Mouse (Mus musculus) heart, adult 2 months (tissue): ENCODE results near the gene Srek1ip1. TPM values are rescaled to one million over a fixed set of nuclear protein-coding genes. Genes with fewer than 3 reads are reported as not detected.

Source experiments
- DNase-seq, 2 experiments: peaks; one replicate each; pipeline ENCODE4 v3.0.0; 2021
- H3K27ac ChIP-seq: fragments of 200-600 bp; 2 replicates; pipeline ENCODE4 v1.8.1; 2022
- H3K27me3 ChIP-seq: fragments of 200-500 bp; 2 replicates; pipeline ENCODE4 v1.6.1; 2012; ENCODE audit warnings: mild to moderate bottlenecking, low read length, inconsistent platforms, mixed read lengths; ENCODE audit not compliant: control insufficient read depth, insufficient read depth
- H3K36me3 ChIP-seq: fragments of 200-500 bp; 2 replicates; pipeline ENCODE4 v1.6.1; 2012; ENCODE audit warnings: low read length, inconsistent platforms; ENCODE audit not compliant: control insufficient read depth, insufficient read depth
- H3K4me1 ChIP-seq: fragments of 200-500 bp; 2 replicates; pipeline ENCODE4 v1.6.1; 2011; ENCODE audit warnings: low read length; ENCODE audit not compliant: control insufficient read depth, insufficient read depth
- H3K4me3 ChIP-seq: fragments of 200-600 bp; 2 replicates; pipeline ENCODE4 v1.8.1; 2022
- H3K79me2 ChIP-seq: fragments of 200-500 bp; replicated peaks from 2 replicates; pipeline ENCODE4 v1.6.1; 2012; ENCODE audit warnings: mild to moderate bottlenecking, inconsistent platforms, low read length, moderate library complexity, mixed read lengths; ENCODE audit not compliant: control insufficient read depth, insufficient read depth
- H3K9ac ChIP-seq: fragments of 200-500 bp; 2 replicates; pipeline ENCODE4 v1.6.1; 2012; ENCODE audit warnings: low read depth, mild to moderate bottlenecking, control low read depth, inconsistent platforms, low read length, mixed read lengths
- CTCF ChIP-seq: fragments of 200-600 bp; IDR thresholded peaks from 2 replicates; pipeline ENCODE4 v1.8.1; 2022; ENCODE audit warnings: antibody characterized with exemption, mild to moderate bottlenecking, moderate library complexity
- EP300 ChIP-seq: fragments of 200-500 bp; IDR thresholded peaks from 2 replicates; pipeline ENCODE4 v1.6.1; 2011; ENCODE audit warnings: low read depth, low read length, control low read depth; ENCODE audit not compliant: insufficient read depth
- POLR2A ChIP-seq: fragments of 200-500 bp; IDR thresholded peaks from 2 replicates; pipeline ENCODE4 v1.6.1; 2011; ENCODE audit warnings: mild to moderate bottlenecking, low read depth, low read length, control low read depth; ENCODE audit not compliant: insufficient read depth
- WGBS: fragments of 180-500 bp; shearing (Covaris S2); methylation state at CpG from one replicate; pipeline ENCODE4 v1.1.7; 2018; 5-methylcytosine and 5-hydroxymethylcytosine counted together
- intact Hi-C: fragments of 180-260 bp; cut with DNase I; formaldehyde crosslinking; loops from one replicate; pipeline ENCODE4 v1.15.1; 2025
- polyA plus RNA-seq: library from polyadenylated mRNA; depleted of rRNA; stranded (reverse); fragments of >200 nt; gene quantifications from 2 replicates; pipeline ENCODE4 v1.2.3, GENCODE M21; 2012
- total RNA-seq, 2 experiments: library from RNA; stranded (reverse); gene quantifications; 2 replicates each; pipeline ENCODE4 v1.2.3; 2021

Gene Srek1ip1
- total and polyA plus RNA-seq, 3 experiments: 11.3 to 22.3 (median 21.0) TPM

DNA sequence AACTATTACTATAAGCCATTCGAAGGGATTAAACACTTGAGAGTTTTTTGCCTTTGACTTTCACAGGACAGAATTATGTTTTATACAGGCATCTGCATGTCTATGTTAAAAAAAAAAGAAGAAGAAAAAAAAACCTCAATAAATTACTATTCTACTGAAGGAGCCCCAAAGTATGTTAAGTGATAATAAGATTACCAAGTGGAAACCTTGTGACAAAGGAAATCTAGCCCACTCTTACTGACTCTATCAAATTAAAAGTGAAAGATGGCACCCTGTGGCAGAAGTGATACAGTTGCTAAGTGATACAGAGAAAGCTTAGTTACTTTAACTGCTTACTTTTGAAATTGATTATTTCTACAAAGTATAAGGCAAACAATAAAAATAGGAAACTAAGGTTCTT is 29.6 kb downstream of the Srek1ip1 start:
- peaks cover 1% of the 10 kb centered on the region; the same call in 1 of the 2 replicates for H3K79me2 ChIP-seq
- intact Hi-C loops: no loop called here
- H3K4me3 ChIP-seq: no peak overlapping the region
- no peaks in the 10 kb centered on the region for H3K27me3 ChIP-seq
- H3K9ac ChIP-seq: no peak overlapping the region
- TF ChIP-seq EP300 (no peak), CTCF (no peak), POLR2A (no peak)
- no peak overlapping the region for H3K27ac ChIP-seq
- no peak for DNase-seq
- 93% methylated on average over 1 of the region's 1 CpGs for WGBS
- H3K36me3 ChIP-seq: no peaks in the 10 kb centered on the region; the same call in 1 of the 2 replicates
- peaks cover 1% of the 10 kb centered on the region for H3K4me1 ChIP-seq

DNA sequence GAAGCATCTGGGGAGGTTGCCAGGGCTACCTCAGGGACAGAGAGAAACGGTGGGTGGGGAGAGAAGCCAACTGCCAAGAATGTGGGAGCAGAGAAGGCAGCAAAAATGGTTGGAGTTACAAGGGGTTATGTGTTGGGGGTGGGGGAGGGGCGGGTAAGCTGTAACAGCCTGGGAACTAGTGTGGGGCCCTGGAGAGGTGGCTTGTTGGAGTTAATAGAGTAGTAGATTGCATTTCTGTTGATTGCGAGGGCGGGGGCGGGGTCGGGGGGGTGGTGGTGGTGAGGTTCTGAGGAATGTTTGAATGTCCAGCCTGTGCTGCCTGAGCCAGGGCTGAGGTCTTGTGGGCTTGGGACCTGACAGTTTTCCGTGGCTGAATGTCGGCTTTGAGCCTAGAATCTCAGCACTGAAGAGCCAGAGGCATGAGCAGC is 30.1 kb downstream of the Srek1ip1 start:
- no peak overlapping the region for H3K27ac ChIP-seq
- no peak overlapping the region for H3K9ac ChIP-seq

GRCm38 (mm10) chr13:104825470-104825869 is 33.2 kb downstream of the Srek1ip1 start:
- H3K36me3 ChIP-seq: no peaks in the 10 kb centered on the region
- TF ChIP-seq POLR2A: no peak
- TF ChIP-seq CTCF: no peak
- TF ChIP-seq EP300: no peak
- 60% methylated on average over 2 of the region's 2 CpGs for WGBS
- H3K4me1 ChIP-seq: peaks cover 1% of the 10 kb centered on the region
- DNase-seq: no peak
- H3K79me2 ChIP-seq: no peaks in the 10 kb centered on the region
- H3K4me3 ChIP-seq: no peak overlapping the region
- intact Hi-C loops: no loop called here
- no peaks in the 10 kb centered on the region for H3K27me3 ChIP-seq
- no peak overlapping the region for H3K27ac ChIP-seq
- no peak overlapping the region for H3K9ac ChIP-seq

More for the DNA sequence above, 30.1 kb downstream of the Srek1ip1 start:
- TF ChIP-seq EP300 (no peak), POLR2A (no peak), CTCF (no peak)
- DNase-seq: no peak
- no peaks in the 10 kb centered on the region; the same call in 1 of the 2 replicates for H3K36me3 ChIP-seq
- H3K4me3 ChIP-seq: no peak overlapping the region
- peaks cover 1% of the 10 kb centered on the region for H3K4me1 ChIP-seq
- WGBS: 27% methylated on average over 8 of the region's 8 CpGs
- intact Hi-C loops: no loop called here
- H3K27me3 ChIP-seq: no peaks in the 10 kb centered on the region
- peaks cover 1% of the 10 kb centered on the region; the same call in 1 of the 2 replicates for H3K79me2 ChIP-seq

GRCm38 (mm10) chr13:104832811-104833210 is 40.5 kb downstream of the Srek1ip1 start:
- intact Hi-C loops: no loop called here
- Histone ChIP-seq H3K4me1 (no peaks in the 10 kb centered on the region), H3K79me2 (no peaks in the 10 kb centered on the region), H3K27me3 (no peaks in the 10 kb centered on the region), H3K27ac (no peak overlapping the region), H3K9ac (no peak overlapping the region), H3K36me3 (no peaks in the 10 kb centered on the region), H3K4me3 (no peak overlapping the region)
- WGBS: 95% methylated on average over 13 of the region's 13 CpGs
- no peak for TF ChIP-seq POLR2A
- TF ChIP-seq EP300: no peak
- TF ChIP-seq CTCF: no peak
- DNase-seq: no peak

DNA sequence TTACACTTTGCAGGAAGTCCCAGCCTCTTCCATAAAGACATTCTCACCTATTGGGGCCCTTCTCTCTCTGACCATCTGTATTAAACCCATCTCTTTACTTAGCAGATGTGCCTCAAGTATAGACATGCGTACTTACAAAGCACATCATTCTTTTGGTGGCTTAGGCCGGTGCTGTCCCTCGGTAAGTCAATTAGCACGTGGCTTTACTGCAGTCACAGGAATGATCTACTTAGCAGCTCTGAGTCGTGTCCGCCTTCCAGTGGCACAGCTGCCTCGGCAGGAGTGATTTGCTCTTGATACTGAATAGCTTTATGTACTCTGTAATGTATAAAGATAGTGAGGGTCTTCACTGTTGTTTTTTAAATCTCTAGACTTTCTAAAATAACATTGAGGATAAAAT is 45.3 kb downstream of the Srek1ip1 start:
- WGBS: 61% methylated on average over 7 of the region's 7 CpGs

GRCm38 (mm10) chr13:104841937-104842336 is 49.7 kb downstream of the Srek1ip1 start:
- Histone ChIP-seq H3K4me3 (no peak overlapping the region), H3K27me3 (no peaks in the 10 kb centered on the region), H3K79me2 (no peaks in the 10 kb centered on the region), H3K27ac (no peak overlapping the region), H3K9ac (no peak overlapping the region), H3K4me1 (no peaks in the 10 kb centered on the region), H3K36me3 (no peaks in the 10 kb centered on the region)
- 58% methylated on average over 4 of the region's 4 CpGs for WGBS
- intact Hi-C loops: no loop called here
- DNase-seq: no peak
- TF ChIP-seq CTCF (no peak), POLR2A (no peak), EP300 (no peak)

More for the DNA sequence above, 45.3 kb downstream of the Srek1ip1 start:
- no peaks in the 10 kb centered on the region for H3K27me3 ChIP-seq
- no peaks in the 10 kb centered on the region for H3K4me1 ChIP-seq
- no peak overlapping the region for H3K27ac ChIP-seq
- no peaks in the 10 kb centered on the region for H3K79me2 ChIP-seq
- DNase-seq: no peak
- H3K4me3 ChIP-seq: no peak overlapping the region
- no peak overlapping the region for H3K9ac ChIP-seq
- no peaks in the 10 kb centered on the region for H3K36me3 ChIP-seq
- intact Hi-C loops: no loop called here
- TF ChIP-seq POLR2A (no peak), EP300 (no peak), CTCF (no peak)
